21 mouse cellular contexts compared by ENCODE assay signal in genomic region chr14:98023540-98023939, GRCm38 (mm10).
DNase-seq lines count a peak whose midpoint lies in the region; ATAC-seq and TF ChIP-seq lines count a peak whose summit lies in the region.
"Had no signal": no experiment of that assay in that cellular context is flagged by ENCODE, and none has a peak within 500 bp of the region (broad histone marks: within the 10 kb centered on the region; RNA-seq: fewer than 3 reads in every experiment).

No protein-coding gene starts in this region.

- H3K27ac ChIP-seq in intestine, embryonic 14.5 days (ENCODE audit: low read depth) = no peak overlapping the region
- H3K27ac ChIP-seq in intestine, postnatal 0 days (ENCODE audit: low read depth, low read length) = no peak overlapping the region
- H3K27ac ChIP-seq in intestine, embryonic 15.5 days = no peak overlapping the region
- H3K27ac ChIP-seq in intestine, embryonic 16.5 days (ENCODE audit: low read length) = no peak overlapping the region

- H3K9me3 ChIP-seq in intestine, embryonic 14.5 days (ENCODE audit: control insufficient read depth, low read length) = no peaks in the 10 kb centered on the region
- H3K9me3 ChIP-seq in intestine, postnatal 0 days (ENCODE audit: control insufficient read depth) = no peaks in the 10 kb centered on the region
- H3K9me3 ChIP-seq in intestine, embryonic 15.5 days = no peaks in the 10 kb centered on the region
- no peaks in the 10 kb centered on the region for H3K9me3 ChIP-seq in intestine, embryonic 16.5 days (ENCODE audit: control insufficient read depth, low read length)
- H3K9me3 ChIP-seq: G1E had no signal

- no peak overlapping the region for H3K4me3 ChIP-seq in intestine, embryonic 14.5 days (ENCODE audit: low read depth, low read length)
- H3K4me3 ChIP-seq in intestine, postnatal 0 days (ENCODE audit: low read depth, low read length) = no peak overlapping the region
- no peak overlapping the region for H3K4me3 ChIP-seq in intestine, embryonic 15.5 days (replicated peaks)
- no peak overlapping the region for H3K4me3 ChIP-seq in intestine, embryonic 16.5 days (ENCODE audit: low read length)

- no peaks in the 10 kb centered on the region for H3K36me3 ChIP-seq in intestine, embryonic 14.5 days (ENCODE audit: control insufficient read depth, insufficient read depth, low read length)
- no peaks in the 10 kb centered on the region for H3K36me3 ChIP-seq in intestine, postnatal 0 days (ENCODE audit: control insufficient read depth, insufficient read depth)
- H3K36me3 ChIP-seq in intestine, embryonic 15.5 days = no peaks in the 10 kb centered on the region
- H3K36me3 ChIP-seq in intestine, embryonic 16.5 days (ENCODE audit: control insufficient read depth, insufficient read depth, low read length) = no peaks in the 10 kb centered on the region
- H3K36me3 ChIP-seq: G1E had no signal

- no peak overlapping the region for H3K4me2 ChIP-seq in intestine, embryonic 14.5 days (ENCODE audit: low read length)
- no peak overlapping the region for H3K4me2 ChIP-seq in intestine, postnatal 0 days (replicated peaks; ENCODE audit: low read depth)
- H3K4me2 ChIP-seq in intestine, embryonic 15.5 days (replicated peaks) = no peak overlapping the region
- no peak overlapping the region for H3K4me2 ChIP-seq in intestine, embryonic 16.5 days (ENCODE audit: low read depth, low read length)

- ATAC-seq in intestine, embryonic 14.5 days (replicated peaks; ENCODE audit: low FRiP score, low TSS enrichment, low read depth) = peak; percentile 71; the same call in 1 of the 2 replicates
- no peak for ATAC-seq in intestine, postnatal 0 days
- peak; percentile 51; the same call in 1 of the 2 replicates for ATAC-seq in intestine, embryonic 15.5 days
- 0 out of 2 replicates have a peak, but pooled peaks have one; percentile 26 for ATAC-seq in intestine, embryonic 16.5 days
- ATAC-seq: activated CD4-positive, CD25-positive, alpha-beta regulatory T cell, adult 4 months; CD4-positive, CD25-positive, alpha-beta regulatory T cell, adult 4 months; Patski had no signal

- no peak overlapping the region for H3K9ac ChIP-seq in intestine, embryonic 14.5 days (ENCODE audit: low read length)
- H3K9ac ChIP-seq in intestine, postnatal 0 days (ENCODE audit: low read depth, low read length) = no peak overlapping the region
- no peak overlapping the region for H3K9ac ChIP-seq in intestine, embryonic 15.5 days
- no peak overlapping the region for H3K9ac ChIP-seq in intestine, embryonic 16.5 days (ENCODE audit: low read depth, low read length)

- H3K4me1 ChIP-seq in intestine, embryonic 14.5 days (replicated peaks; ENCODE audit: control insufficient read depth, insufficient read depth, low read length) = no peaks in the 10 kb centered on the region
- H3K4me1 ChIP-seq in intestine, postnatal 0 days (replicated peaks; ENCODE audit: control insufficient read depth, insufficient read depth, low read length) = no peaks in the 10 kb centered on the region
- no peaks in the 10 kb centered on the region for H3K4me1 ChIP-seq in intestine, embryonic 15.5 days (replicated peaks)
- no peaks in the 10 kb centered on the region; the same call in 1 of the 2 replicates for H3K4me1 ChIP-seq in intestine, embryonic 16.5 days (ENCODE audit: control insufficient read depth, insufficient read depth, low read length)

- DNase-seq in intestine, embryonic 14.5 days (ENCODE audit: low spot score) = no peak
- no peak for DNase-seq in layer of hippocampus, postnatal 25 days (ENCODE audit: extremely low spot score in 1 of 2, low spot score in 1 of 2)
- no peak for DNase-seq in heart, adult 9 months (ENCODE audit: low spot score in 2 of 2)
- DNase-seq: adrenal gland, adult 2 months; adrenal gland, adult 8-10 months; adrenal gland, postnatal 10 days; adrenal gland, postnatal 14 days; adrenal gland, postnatal 25 days; adrenal gland, postnatal 36 days; B cell, adult 2 months; cerebellum, adult 11 months; cerebellum, adult 11-12 months; cerebellum, adult 18-20 months had no signal

- WGBS in intestine, embryonic 14.5 days = 48% methylated on average over 4 of the region's 4 CpGs
- 52% methylated on average over 4 of the region's 4 CpGs for WGBS in intestine, postnatal 0 days
- 60% methylated on average over 4 of the region's 4 CpGs for WGBS in intestine, embryonic 15.5 days
- 61% methylated on average over 4 of the region's 4 CpGs for WGBS in intestine, embryonic 16.5 days

- no peak for TF ChIP-seq CTCF in intestine, postnatal 0 days (IDR thresholded peaks at IDR 0.05; ENCODE audit: low read depth)

- no peaks in the 10 kb centered on the region for H3K27me3 ChIP-seq in intestine, embryonic 14.5 days (replicated peaks; ENCODE audit: control insufficient read depth, insufficient read depth, low read length)
- H3K27me3 ChIP-seq in intestine, postnatal 0 days (replicated peaks; ENCODE audit: control insufficient read depth, insufficient read depth, low read length) = no peaks in the 10 kb centered on the region
- no peaks in the 10 kb centered on the region for H3K27me3 ChIP-seq in intestine, embryonic 15.5 days (replicated peaks)
- no peaks in the 10 kb centered on the region for H3K27me3 ChIP-seq in intestine, embryonic 16.5 days (replicated peaks; ENCODE audit: control insufficient read depth, insufficient read depth, low read length)
- H3K27me3 ChIP-seq: CH12.LX, Patski had no signal
